Mouse (Mus musculus) ES-CJ7 (cell line): ENCODE results near the gene Ivl.
A peak's percentile ranks its signal among the peaks of the same experiment; 100 is the strongest.

ENCODE experiments used
- DNase-seq: peaks from one replicate; pipeline ENCODE4 v3.0.0; 2011; ENCODE audit warnings: low read depth, low spot score

Ivl gene

DNA sequence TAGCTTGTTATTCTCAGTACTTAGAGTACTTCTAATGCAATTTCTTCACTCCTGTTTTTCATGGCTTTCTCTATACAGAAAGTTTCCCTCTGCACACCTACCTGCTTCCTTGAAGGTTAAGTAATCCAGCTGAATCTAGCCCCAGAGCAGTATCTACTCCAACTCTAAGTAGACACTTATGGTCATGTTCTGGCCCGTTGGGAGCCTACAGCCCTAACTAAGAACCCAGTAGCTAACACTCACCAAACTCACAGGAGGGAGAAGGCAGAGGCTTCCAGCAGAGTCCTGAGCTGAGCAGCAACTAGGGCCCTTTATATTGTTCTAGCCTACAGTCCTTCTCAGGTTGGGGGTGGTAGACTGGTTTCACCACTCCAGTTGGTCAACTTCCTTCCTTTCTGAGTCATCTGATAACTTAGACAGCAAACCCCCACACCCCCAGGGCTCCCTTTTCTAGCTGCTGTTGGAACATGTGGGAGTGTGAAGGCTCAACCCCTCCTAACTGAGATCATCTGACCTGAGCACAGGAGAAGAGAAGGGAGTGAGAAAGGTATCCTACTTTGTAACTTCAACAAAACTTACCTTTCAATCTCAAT is at the start of gene Ivl:
TSS of gene Ivl (minus strand) at position 287 of the 593 bp plus-strand sequence.
- DNase-seq: no peak

DNA sequence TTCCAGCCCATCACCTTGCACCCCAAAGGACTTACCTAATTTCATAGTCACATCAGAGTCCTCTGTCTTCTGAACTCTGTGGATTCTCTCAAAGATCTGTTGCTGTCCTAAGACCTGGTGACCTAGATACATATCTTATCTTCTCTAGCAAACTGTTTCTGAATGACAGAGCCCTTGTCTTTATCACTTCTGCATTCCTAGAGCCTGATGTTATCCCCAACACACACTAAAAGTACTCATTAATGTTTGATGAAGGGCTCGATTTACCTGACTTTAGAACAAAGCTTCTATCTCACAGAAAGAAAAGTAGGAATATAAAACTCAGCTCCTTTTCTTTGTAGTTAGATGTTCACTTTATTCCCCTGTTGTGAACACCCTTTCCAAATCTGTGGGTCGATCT is 48.0 kb upstream of the Ivl start, which contains the start of gene Lce6a:
TSS of gene Lce6a (minus strand) at position 101 of the 400 bp plus-strand sequence.
- DNase-seq: no peak

DNA sequence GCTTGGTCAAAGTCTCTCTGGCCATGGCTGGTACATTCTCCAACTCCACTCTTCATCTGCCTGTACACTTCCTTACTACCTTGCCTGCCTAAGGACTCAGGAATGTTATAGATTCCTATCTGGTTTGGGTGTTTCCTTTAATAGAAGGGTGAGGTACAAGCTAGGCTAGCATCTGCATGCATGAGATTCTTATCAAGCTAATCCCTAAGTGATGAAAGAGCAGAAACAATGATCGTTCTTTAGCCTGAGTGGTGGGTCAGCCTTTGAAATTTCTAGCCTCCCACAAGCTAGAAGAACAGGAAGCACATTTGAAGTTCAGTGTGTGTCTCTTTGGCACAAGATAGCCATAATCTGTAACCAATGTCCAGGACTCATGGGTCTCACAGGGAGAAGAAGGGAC is 36.3 kb upstream of the Ivl start:
- no peak for DNase-seq

DNA sequence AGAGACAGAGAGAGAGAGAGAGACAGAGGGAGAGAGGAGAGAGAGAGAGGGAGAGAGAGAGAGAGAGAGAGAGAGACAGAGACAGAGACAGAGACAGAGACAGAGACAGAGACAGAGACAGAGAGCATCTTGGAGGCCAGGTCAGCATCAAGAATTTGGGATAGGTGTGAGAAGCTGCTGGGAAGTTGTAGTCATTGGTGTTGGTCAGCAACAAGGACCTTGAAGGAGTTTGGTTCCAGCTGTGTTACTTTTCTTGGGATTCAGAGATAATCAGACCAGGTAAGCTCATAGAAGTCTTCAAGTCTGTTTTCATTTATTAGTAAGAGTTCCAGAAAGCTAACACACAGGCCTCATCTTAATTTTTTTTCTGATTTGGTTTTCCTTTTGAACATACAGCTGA is 33.9 kb upstream of the Ivl start, which contains the start of gene 2210017I01Rik:
TSS of gene 2210017I01Rik (minus strand) at position 101 of the 400 bp plus-strand sequence.
- no peak for DNase-seq

DNA sequence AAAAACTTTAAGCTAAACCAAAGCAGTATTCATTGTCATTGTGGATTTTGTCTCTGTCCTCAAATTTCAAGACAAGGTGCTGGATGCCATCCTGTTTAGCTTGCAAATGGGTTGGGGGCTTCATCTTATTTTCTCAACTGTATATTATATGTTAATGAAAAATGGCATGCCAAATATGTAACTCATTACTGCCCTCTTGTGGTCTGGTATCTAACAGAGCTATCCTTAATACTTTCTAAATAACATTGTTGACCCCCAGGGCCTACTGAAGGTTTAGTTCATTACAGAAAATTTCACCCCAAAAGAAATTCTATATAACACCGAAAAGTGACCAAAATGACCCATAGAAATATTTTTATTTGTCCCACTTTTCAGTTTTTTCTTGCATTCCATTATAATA is 28.6 kb upstream of the Ivl start:
- DNase-seq: peak; percentile 30

DNA sequence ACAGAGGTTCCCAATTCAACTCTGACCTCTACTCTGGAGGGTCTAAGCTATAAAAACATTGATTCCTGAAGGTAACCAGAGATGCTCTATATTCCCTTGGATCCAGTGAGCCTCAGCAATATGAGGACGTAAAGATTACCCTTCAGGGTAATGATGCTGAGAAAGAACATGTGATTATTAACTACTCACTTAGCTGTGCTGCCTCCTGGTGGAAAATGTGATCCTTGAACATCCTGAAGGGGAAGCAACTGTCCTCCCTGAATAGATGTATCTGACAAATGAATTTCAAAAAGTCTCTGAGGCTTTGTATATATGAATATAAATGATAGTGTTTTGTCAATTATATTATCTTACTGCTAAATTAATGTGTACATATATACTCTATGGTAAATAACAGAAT is 26.9 kb upstream of the Ivl start:
- DNase-seq: no peak

DNA sequence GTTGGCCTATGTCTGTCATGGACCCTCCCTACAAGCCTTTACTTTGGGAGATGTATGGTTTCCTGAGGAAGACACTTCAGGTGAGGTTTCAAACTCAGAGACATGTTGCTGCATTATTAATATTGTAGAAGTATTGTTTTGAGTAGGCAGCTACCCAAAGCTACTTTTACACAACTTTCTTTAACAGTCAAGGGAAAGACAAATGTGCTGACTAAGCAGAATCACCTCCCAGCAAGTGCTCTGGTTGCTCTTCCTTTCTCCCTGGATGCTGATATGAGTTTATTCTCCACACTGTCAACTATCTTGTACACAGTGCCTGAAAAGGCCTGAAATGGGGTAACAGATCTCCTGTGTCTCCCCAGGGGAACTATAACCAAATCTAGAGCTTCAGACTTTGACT is 26.4 kb upstream of the Ivl start:
- no peak for DNase-seq

DNA sequence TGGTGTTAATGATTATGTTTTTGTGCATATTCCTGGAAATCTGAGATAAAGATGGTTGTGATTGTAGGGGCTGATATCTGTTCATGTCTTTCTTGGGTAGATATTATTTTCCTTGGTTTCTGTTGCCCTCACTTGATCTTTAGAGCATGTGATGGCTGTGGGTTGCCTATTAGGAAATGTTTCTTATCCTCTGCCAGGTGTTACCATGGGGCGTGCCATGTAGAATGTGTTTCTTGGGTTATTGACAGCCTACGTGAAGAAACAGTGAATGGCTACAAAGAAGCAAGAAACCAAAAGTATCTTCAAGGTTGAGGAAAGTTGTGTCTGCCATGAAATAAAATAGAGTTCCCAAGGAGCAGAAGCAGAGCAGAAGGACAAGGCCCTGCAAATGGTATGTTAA is 24.9 kb upstream of the Ivl start:
- DNase-seq: no peak

DNA sequence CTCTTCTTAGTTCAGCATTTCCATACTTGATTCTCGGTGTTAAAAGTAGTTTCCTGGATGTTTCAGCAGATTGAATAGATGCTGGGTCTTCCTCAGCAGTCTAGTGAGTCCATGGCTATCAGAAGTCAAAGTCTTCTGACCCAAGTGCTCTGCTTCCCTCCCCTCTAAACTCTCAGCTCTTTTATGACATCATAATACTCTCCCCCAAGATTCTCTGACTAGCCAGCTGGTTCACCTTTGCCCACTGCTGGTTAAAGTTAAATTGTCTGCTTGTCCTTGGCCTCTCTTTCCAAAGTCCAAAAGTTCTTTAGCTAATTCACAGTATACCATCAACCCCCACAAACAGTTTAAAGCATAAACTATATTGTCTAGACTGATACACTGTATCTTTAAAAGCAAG is 15.3 kb upstream of the Ivl start, which contains the start of gene Smcp:
TSS of gene Smcp (minus strand) at position 140 of the 400 bp plus-strand sequence.
- no peak for DNase-seq

DNA sequence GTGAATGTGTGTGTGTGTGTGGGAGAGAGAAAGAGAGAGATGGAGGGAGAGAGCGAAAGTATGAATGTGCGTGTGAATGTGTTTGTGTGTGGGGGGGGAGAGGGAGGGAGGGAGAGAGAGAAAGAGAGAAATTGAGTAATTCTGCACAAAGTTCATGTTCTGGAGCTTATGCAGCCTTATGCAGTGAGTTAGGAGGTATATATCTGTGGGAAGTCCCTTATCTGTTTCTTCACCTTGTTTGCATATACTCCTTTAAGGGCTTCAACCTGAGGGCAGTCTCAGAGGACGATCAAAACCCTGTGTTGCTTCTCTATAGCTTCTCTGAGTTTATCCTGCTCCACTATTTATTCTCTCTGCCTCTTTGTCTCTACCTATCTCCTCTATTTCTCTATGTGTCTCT is 13.7 kb upstream of the Ivl start:
- no peak for DNase-seq

DNA sequence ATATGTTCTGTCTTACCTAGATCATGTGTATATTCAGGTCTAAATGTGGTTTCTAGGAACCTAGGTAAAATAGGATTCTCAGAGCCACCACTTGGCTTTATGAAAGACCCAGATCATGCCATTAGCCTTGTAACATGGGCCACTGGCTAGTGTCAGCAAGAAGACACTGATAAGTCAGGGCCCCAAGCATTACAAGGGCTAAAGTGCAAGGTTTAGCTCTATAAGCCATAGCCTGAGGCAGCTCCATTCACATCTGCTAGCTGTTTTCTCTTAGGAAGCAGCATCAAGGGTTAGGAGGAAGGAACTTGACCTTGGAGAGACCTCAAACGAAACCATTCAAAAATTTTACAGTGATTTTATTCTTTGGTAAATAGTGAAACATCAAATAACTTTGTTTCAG is 11.5 kb upstream of the Ivl start:
- no peak for DNase-seq

DNA sequence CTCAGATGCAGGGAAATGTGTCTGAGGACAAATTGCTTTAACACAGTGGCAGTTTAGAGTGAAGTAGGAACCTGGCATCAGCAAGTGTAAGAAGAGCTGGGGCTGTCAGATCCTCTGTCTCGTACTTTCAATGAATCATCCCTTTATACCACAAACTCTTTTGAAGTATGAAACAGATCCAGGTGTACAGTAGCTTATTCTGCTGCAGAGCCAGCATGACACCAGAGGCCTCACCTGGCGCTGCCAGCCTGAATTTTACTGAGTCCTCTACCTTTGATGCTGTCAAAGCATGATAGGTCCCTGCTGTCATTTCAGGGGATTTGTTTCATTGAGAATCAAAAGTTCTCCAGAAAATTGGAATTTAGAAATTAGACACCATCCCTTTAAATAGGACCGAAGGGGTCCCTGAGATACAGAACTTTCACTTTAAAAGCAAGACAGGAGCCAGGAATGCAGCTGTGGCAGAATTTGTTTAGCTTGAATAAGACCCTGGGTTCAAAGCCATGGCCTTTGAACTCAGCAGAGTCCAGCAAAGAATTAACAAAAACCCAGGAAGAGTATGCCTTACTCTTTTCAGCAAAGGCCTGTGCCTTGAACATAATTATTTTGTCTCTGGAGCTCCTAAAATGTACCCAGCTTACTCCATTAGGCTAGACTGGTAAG is 9.8 kb upstream of the Ivl start:
- no peak for DNase-seq

DNA sequence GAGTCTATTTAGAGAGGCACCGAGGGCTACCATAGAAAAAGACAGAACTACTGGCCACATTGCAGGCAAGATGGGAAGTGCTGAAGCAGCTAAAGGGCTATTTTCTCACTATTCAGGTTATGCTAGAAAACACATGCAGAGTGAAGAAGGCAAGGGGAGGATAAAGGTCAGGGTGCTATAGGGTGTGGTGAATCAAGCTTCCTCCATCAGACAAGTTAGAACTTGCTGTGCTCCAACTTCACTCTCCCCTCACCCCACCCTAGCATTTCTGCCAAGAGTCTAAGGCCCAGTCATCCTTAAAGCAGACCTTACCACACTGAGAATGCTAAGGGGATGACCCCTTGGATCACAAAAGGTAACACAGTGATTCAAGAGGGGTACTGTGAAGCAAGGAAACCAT is 6.0 kb upstream of the Ivl start:
- no peak for DNase-seq

DNA sequence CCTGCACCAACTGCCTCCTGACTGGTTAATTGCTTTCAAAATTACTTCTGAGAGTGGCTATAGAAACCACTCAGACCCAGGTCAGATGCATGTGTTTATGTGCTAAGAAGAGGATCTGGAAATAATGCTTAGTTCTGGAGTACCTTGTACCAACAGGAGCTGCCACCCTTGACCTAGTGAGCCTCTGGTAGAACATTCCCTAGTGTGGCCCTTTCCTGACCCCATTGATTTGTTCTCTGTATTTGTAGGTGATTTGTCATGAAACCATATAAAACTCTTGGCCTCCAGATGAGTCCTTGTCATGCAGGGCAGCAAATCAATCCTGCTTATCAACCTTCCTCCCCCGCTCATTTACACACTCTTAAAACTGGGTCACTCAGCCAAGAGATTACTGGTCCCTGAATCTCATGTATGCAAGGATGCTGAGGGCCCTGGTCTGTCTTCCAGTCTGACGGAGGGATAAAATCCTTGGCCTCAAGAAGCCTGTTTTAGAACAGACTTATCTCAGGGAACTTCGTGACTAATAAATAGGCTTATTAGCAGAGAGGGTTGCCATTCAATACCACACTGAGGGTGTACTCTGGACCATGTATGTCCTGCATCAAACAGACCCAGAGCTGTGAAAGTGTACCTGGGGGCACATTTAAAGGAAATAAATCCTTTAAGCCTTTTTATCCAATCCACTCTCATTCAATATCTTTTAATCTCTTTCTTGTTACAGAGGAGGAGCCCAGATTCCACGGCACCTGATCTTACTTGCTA is 5.3 kb upstream of the Ivl start:
- DNase-seq: no peak

DNA sequence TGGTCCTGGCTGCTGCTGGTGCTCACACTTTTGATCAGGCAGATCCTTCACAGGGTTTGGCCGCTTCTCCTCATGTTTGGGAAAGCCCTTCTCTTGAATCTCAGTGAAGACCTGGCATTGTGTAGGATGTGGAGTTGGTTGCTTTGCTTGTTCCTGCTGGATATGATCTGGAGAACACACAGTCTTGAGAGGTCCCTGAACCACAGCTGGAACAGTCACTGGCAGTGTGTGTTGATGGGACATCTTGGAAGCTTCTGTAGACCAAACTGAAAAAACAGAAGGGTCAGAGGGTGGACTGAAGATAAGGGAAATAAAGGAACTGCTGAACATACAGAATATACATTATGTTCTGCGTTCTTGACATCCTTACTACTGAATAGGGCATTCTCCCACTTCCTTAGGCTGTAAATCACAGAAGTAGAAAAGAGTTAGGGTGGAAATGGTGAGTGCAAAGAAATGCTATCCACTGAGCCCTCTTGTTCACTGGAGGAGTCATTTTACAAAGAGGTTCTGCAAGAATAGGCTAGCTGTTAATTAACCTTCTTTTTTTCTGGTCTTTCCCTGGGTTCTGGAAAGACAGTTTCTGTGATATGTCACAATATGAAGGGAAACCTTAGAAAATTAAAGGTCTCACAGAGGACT is 900 bp downstream of the Ivl start:
- no peak for DNase-seq

DNA sequence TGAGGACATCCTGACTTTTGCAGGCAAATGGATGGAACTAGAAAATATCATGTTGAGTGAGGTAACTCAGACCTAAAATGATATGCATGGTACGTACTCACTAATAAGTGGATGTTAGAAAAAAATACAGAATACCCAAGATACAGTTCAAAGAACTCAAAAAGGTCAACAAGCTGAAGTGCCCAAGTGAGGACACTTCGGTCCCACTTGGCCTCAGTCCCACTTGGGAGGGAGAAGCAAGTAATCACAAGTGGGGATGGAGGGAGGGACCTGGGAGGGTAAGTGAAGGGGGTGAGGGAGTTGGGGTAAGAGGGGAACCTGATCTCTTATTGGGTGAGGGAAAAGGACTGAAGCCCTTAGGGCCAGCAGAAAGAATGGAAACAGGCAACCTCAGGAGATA is 4.8 kb downstream of the Ivl start:
- no peak for DNase-seq

DNA sequence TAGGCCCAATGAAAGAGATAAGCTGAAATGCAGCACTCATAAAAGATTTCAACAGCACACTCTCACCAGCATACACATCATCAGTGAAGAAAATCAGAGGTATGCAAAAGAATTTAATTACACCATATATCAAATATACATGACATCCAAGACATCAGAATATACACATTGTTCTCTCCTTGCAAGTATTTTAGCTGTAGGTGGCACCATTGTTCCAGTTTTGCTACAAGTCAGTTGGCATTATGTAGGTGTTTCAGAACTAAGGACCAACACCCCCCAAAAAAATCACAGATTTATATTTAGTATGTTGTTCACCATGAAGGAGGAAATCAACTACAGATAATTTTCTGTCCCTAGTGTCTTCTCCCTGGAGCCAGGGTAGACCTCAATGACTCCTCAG is 8.1 kb downstream of the Ivl start:
- DNase-seq: no peak

DNA sequence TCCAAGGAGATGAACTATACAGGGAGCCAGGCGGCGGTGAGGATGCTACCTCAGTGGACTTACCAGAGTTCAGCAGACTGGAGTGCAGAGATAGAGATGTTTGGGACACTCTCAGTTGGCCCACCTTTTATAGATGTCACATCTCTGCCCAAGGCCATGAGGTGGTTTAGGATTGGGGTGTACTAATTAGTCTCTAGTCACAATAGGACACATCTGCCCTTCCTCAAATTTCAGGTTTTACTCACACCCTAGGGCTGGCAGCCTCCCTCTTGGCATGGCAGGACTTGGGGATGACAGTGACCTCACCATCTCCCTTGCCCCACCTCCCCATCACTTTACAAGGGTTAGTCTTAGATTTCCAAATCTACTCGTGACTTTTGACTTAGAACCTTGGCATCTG is 39.1 kb downstream of the Ivl start, which contains the start of gene 2310046K23Rik:
TSS of gene 2310046K23Rik (minus strand) at position 101 of the 400 bp plus-strand sequence.
- DNase-seq: no peak
